In the genomic region with DNA sequence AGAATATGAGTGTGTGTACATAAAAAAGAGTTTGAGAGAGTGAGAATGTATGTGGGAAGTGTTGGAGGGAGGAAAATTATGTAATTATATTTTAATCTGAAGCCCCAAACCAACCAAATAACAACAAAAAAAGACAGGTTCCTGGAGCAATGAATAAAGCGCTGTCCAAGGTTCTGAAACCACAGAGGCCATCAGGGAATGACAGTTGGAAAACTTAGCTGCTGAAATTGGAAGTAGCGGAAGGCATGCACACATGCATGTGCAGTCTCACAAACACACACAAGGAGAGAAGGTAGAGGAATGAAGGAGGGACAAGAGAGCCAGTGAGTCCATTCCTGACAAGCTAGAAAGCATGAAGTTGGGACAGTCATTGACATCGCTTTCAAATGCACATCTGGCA, we compare ENCODE assay signal across 18 mouse cellular contexts. TPM values are rescaled to one million over a fixed set of nuclear protein-coding genes. Genes with fewer than 3 reads are reported as not detected.
A peak's percentile ranks its signal among the peaks of the same experiment; 100 is the strongest.
DNase-seq lines count a peak whose midpoint lies in the region; ATAC-seq and TF ChIP-seq lines count a peak whose summit lies in the region.
"Had no signal": no experiment of that assay in that cellular context is flagged by ENCODE, and none has a peak within 500 bp of the region (broad histone marks: within the 10 kb centered on the region; RNA-seq: fewer than 3 reads in every experiment).

No protein-coding gene starts in this region.

- H3K27ac ChIP-seq in limb, embryonic 14.5 days (replicated peaks; ENCODE audit: low read depth, low read length): no peak overlapping the region
- H3K27ac ChIP-seq in forebrain, postnatal 0 days (ENCODE audit: low read depth, low read length): no peak overlapping the region
- H3K27ac ChIP-seq: heart, adult 2 months had no signal

- DNase-seq in heart, postnatal 10 days: peak; percentile 4 to 31
- DNase-seq in heart, postnatal 36 days: no peak
- peak; percentile 19 for DNase-seq in lung, postnatal 10 days
- DNase-seq in lung, postnatal 25 days (ENCODE audit: low spot score): no peak
- peak; percentile 54 for DNase-seq in limb, embryonic 14.5 days (ENCODE audit: low spot score)
- DNase-seq in frontal cortex, postnatal 14 days (ENCODE audit: low spot score in 2 of 2): no peak
- DNase-seq in forebrain, postnatal 0 days: no peak
- DNase-seq: adrenal gland, postnatal 36 days; B cell, adult 2 months; cerebellum, postnatal 14 days; gastrocnemius, postnatal 10 days; heart, adult 2 months; kidney, postnatal 14 days; layer of hippocampus, adult 9-11 months had no signal

- TF ChIP-seq CTCF in forebrain, postnatal 0 days (IDR thresholded peaks at IDR 0.05; ENCODE audit: low read depth): no peak

- no peak overlapping the region for H3K4me2 ChIP-seq in limb, embryonic 14.5 days (replicated peaks; ENCODE audit: low read depth, low read length, severe bottlenecking)
- H3K4me2 ChIP-seq in forebrain, postnatal 0 days (ENCODE audit: low read depth): no peak overlapping the region

- no peak overlapping the region for H3K4me3 ChIP-seq in limb, embryonic 14.5 days (replicated peaks; ENCODE audit: low read length)
- no peak overlapping the region for H3K4me3 ChIP-seq in forebrain, postnatal 0 days (ENCODE audit: low read depth, low read length)
- H3K4me3 ChIP-seq: heart, adult 2 months had no signal

- no peaks in the 10 kb centered on the region for H3K4me1 ChIP-seq in limb, embryonic 14.5 days (ENCODE audit: control insufficient read depth, insufficient read depth, low read length)
- no peaks in the 10 kb centered on the region for H3K4me1 ChIP-seq in forebrain, postnatal 0 days (ENCODE audit: insufficient read depth)

- no peak for TF ChIP-seq POLR2A in limb, embryonic 14.5 days (IDR thresholded peaks at IDR 0.05; ENCODE audit: borderline replicate concordance, extremely low read depth, insufficient read depth, insufficient read length)

- 68% methylated on average over 3 of the region's 3 CpGs for WGBS in limb, embryonic 14.5 days
- WGBS in forebrain, postnatal 0 days: 71% methylated on average over 3 of the region's 3 CpGs

- H3K9ac ChIP-seq in limb, embryonic 14.5 days (ENCODE audit: low read depth, low read length, severe bottlenecking): no peak overlapping the region
- H3K9ac ChIP-seq in forebrain, postnatal 0 days: no peak overlapping the region

- H3K36me3 ChIP-seq in limb, embryonic 14.5 days (ENCODE audit: control insufficient read depth, insufficient read depth, low read length): no peaks in the 10 kb centered on the region
- H3K36me3 ChIP-seq in forebrain, postnatal 0 days (ENCODE audit: insufficient read depth): no peaks in the 10 kb centered on the region

- intact Hi-C loops in heart, postnatal 10 days (cut with DNase I): no loop called here
- intact Hi-C loops in heart, postnatal 36 days (cut with DNase I): loop anchor here (5.0 kb wide), 1 partner anchor 766 kb away; no protein-coding TSS in a partner anchor

- H3K27me3 ChIP-seq in limb, embryonic 14.5 days (ENCODE audit: control insufficient read depth, insufficient read depth, low read length): no peaks in the 10 kb centered on the region
- no peaks in the 10 kb centered on the region; the same call in 1 of the 2 replicates for H3K27me3 ChIP-seq in forebrain, postnatal 0 days (ENCODE audit: insufficient read depth, low read length)

- ATAC-seq in common myeloid progenitor, adult 5-6 weeks (replicated peaks; ENCODE audit: low read depth, poor library complexity, severe bottlenecking): peak; percentile 45; the same call in 1 of the 2 replicates
- ATAC-seq in limb, embryonic 14.5 days (ENCODE audit: low FRiP score, low read depth): no peak
- ATAC-seq in forebrain, postnatal 0 days: no peak
- ATAC-seq: forebrain, embryonic 14.5 days; inflammation-experienced regulatory T-cells, adult 6 months; midbrain, embryonic 16.5 days had no signal

- H3K9me3 ChIP-seq in limb, embryonic 14.5 days (ENCODE audit: control insufficient read depth, low read length): no peaks in the 10 kb centered on the region
- no peaks in the 10 kb centered on the region for H3K9me3 ChIP-seq in forebrain, postnatal 0 days (ENCODE audit: low read length)

RNA-seq across cellular contexts. Expression of a gene that starts 56.1 kb away (rescaled TPM):
- total RNA-seq in heart, postnatal 10 days (2021): 10 to 100 TPM; 14.9 to 15.0 TPM
- total RNA-seq in heart, postnatal 36 days (2021): 10 to 100 TPM; 14.3 to 15.5 TPM
- 24.8 and 35.5 TPM in 2 replicates for total RNA-seq in common myeloid progenitor, adult 5-6 weeks (2017)
- 8.6 and 8.8 TPM in 2 replicates for polyA plus RNA-seq in limb, embryonic 14.5 days (2012; rRNA removed)
- 11.9 and 13.3 TPM in 2 replicates for polyA plus RNA-seq in limb, embryonic 14.5 days (2014; fragmentation: Nextera tagmentation; extraction: Ambion mirVana)
- 19.3 and 26.1 TPM in 2 replicates for total RNA-seq in forebrain, postnatal 0 days (2014; rRNA removed)
- polyA plus RNA-seq in forebrain, postnatal 0 days (2015; fragmentation: Nextera tagmentation; extraction: Ambion mirVana): 10.9 and 12.5 TPM in 2 replicates

RNA-seq across cellular contexts. Expression of a gene that starts 58.9 kb away (rescaled TPM):
- 100 to 1,000 TPM; 236 to 244 TPM for total RNA-seq in heart, postnatal 10 days (2021)
- total RNA-seq in heart, postnatal 36 days (2021): 100 to 1,000 TPM; 313 to 328 TPM
- 26.3 and 27.5 TPM in 2 replicates for total RNA-seq in common myeloid progenitor, adult 5-6 weeks (2017)
- 25.0 and 35.7 TPM in 2 replicates for polyA plus RNA-seq in limb, embryonic 14.5 days (2012; rRNA removed)
- 79.1 and 80.0 TPM in 2 replicates for polyA plus RNA-seq in limb, embryonic 14.5 days (2014; fragmentation: Nextera tagmentation; extraction: Ambion mirVana)
- 128 and 160 TPM in 2 replicates for total RNA-seq in forebrain, postnatal 0 days (2014; rRNA removed)
- 346 and 354 TPM in 2 replicates for polyA plus RNA-seq in forebrain, postnatal 0 days (2015; fragmentation: Nextera tagmentation; extraction: Ambion mirVana)

Comparison
In these comparisons a context has a peak if more than half of its experiments do, and no peak if none do; other contexts are left out.
1. DNase-seq: peak in heart, postnatal 10 days (2 of 2), lung, postnatal 10 days (single experiment) and limb, embryonic 14.5 days (single experiment); none in heart, postnatal 36 days (0 of 2), lung, postnatal 25 days (single experiment), frontal cortex, postnatal 14 days (0 of 2) and forebrain, postnatal 0 days (single experiment).